Mouse (Mus musculus): ENCODE results near the gene Ufc1.
A peak's percentile ranks its signal among the peaks of the same experiment; 100 is the strongest.

GRCm38 (mm10) chr1:171246709-171247452, 47.9 kb downstream of the Ufc1 start:
- TF ChIP-seq GATA1 (IDR thresholded peaks at IDR 0.05; ENCODE audit: borderline replicate concordance, low read length) (peak; percentile 6; the same call in 1 of the 3 replicates), FLI1 (IDR thresholded peaks at IDR 0.05; ENCODE audit: low read length) (no peak)

Data from megakaryocyte, embryonic 14.5 days (primary cell).